Mouse (Mus musculus): Measurements from ENCODE around the gene Slc25a14.

GRCm38 (mm10) chrX:48623049-48623378 lies 199 bp upstream of the Slc25a14 start:
- TF ChIP-seq CTCF (IDR thresholded peaks at IDR 0.05; ENCODE audit: low read depth) (no peak), EP300 (optimal IDR thresholded peaks at IDR 0.05) (no peak)
